Mouse (Mus musculus) kidney, adult 18-20 months (tissue): Measurements from ENCODE around the gene Gm20388.
A peak's percentile ranks its signal among the peaks of the same experiment; 100 is the strongest.

Experiments
- DNase-seq: peaks from one replicate; pipeline ENCODE4 v3.0.0; 2021

Gene Gm20388

GRCm38 (mm10) chr8:122282501-122283355 lies 2372.1 kb downstream of the Gm20388 start:
- DNase-seq = peak; percentile 43

- peak; percentile 68 for DNase-seq
Observed at GRCm38 (mm10) chr8:122283356-122284202, 2372.9 kb downstream of the Gm20388 start.

DNA sequence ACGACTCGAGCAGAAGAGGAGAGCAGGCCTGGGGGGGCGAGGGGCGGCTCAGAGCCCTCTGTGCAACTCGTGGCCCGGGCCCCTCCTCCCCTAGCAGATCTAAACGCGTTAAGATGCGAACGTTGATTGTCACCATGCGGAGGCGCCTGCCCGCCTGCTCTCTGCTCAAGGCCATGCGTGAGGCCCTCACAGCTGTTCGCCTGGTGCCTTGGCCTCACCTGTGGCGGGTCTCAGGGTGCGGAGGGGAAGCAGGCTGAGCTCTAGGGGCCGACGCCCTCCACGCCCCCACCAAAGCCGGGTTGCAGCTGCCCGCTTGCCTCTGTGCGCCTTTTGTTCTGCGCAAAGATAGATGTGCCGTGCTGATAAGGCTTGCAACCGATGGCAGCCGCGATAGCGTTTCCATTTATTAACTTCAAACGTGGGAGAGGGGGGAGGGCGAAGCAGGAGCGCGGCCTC lies 2373.6 kb downstream of the Gm20388 start:
- DNase-seq = peak; percentile 61

DNA sequence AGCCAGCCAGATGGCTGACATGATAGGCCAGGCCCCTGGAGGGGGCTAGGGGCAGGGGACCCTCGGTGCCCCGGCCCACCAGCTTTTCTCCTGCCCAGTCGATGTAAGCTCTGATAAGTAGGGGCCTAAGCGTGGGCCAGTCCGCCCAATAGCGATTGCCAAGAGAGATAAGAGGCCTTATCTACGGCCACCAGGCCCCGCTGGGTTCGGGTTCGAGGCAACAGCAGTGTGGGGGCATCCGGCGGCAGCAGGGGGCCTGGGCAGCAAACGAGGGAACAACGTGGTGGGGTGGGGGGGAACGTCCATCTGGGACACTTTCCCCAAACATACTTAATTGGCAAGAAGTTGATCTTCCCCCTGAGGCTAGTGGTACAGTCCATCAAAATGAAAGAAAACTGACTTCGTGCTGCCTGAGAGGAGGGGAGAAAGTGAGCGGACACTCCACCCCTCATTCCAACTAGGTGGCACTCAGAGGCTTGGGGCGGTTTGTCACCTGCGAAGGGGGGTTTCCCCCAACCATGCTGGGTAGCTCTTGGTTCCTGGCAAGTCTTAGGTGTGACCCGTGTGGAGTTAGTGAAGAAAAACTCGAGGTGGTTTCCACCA lies 2374.1 kb downstream of the Gm20388 start:
- DNase-seq = peak; percentile 19

DNA sequence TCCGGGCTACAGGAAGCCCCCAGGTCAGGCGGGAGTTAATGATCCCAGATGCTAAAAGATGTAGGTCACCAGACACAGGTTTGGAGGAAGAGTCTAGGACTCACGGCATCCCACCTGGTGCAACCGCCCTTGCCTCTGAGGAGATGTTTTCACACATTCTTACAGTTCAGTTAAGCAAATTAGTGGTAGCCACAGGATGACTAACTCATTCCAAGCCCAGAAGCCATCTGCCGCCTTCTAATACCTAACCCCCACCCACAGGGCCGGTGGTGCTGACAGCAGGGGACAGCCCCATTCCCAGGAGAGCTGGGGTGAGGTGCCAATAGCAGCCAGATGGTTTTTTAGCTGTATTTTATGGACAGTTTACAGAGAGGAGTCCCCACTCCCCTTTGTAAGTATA lies 2375.1 kb downstream of the Gm20388 start:
- no peak for DNase-seq

- no peak for DNase-seq
Observed at GRCm38 (mm10) chr8:122286899-122287298, 2376.3 kb downstream of the Gm20388 start.

GRCm38 (mm10) chr8:122287742-122288141 lies 2377.1 kb downstream of the Gm20388 start:
- no peak for DNase-seq

DNA sequence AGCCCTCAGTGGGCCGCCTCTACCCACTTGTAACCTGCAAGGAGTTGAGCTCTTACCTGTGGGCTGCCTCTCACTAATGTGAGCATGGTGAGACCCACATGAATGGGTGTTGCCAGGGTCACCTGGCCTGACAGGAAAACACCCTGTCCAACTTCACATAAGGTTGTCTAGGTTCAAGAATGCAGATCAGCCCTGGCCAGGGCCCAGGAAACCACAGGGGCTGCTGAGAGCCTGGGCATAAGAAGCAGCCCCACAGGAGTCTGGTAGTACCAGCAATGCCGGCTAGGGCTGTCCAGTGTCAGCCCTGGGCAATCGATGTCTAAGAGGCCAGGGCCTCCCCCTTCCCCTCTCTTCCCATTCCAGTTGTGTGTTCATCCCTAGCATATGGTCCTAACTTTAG lies 2377.7 kb downstream of the Gm20388 start:
- no peak for DNase-seq

DNA sequence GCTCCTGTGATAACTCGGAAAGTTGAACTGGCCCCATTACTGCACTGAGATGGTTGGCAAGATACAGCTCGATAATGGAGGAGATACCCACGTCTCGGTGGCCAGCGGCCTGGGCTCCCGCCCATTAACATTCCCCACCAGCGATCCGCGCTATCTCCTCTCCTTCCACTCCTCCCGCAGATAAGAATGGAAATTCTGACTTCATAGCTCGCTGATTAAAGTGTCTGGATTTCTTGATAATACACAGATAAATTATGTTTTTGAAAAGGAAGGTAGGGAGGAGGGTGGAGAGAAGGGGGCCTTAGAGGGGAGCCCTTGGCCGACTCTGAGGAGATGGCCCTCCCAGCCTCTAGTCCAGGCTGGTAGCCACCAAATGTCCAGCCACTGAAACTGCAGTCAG lies 2380.4 kb downstream of the Gm20388 start:
- no peak for DNase-seq

GRCm38 (mm10) chr8:122291549-122291948 lies 2380.9 kb downstream of the Gm20388 start:
- no peak for DNase-seq

DNA sequence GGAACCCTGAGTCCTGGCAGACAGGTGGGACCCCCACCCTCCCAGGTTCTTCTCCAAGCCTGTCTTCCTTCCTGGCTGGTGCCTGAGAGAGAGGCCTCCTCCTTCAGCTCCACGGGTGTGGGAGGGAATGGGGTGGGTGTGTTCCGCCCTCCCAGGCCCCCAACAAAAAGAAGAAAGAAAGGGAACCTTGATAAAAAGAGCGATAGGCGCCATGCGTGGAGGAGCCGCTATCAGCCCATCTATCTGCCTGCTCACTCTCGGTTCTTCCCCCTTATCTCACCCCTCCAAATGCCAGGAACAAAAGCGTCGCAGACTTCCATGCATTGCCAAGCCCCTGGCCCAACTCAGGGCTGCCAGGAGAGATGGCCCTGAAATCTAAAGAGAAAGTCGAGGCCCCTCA lies 2382.8 kb downstream of the Gm20388 start:
- DNase-seq = no peak

DNA sequence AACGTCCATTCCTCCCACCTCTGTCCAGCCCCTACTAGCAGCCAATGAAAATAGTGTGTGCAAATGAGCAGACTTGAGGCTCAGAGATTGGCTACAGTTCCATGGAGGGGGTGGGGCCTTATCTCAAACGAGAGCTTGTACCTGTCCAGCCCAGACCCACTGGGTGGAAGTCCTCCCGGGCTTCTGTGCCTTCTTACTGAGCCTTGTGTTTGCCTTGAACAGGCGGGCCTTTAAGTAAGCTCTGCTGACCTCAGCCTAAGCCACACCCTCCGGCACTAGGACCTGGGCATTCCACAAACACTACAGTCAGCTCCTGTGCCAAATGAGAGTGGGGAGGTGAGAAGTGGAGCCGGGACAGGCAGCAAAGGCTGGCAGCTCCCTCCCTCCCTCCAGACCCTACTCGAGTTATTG lies 2383.6 kb downstream of the Gm20388 start:
- DNase-seq = peak; percentile 71

DNA sequence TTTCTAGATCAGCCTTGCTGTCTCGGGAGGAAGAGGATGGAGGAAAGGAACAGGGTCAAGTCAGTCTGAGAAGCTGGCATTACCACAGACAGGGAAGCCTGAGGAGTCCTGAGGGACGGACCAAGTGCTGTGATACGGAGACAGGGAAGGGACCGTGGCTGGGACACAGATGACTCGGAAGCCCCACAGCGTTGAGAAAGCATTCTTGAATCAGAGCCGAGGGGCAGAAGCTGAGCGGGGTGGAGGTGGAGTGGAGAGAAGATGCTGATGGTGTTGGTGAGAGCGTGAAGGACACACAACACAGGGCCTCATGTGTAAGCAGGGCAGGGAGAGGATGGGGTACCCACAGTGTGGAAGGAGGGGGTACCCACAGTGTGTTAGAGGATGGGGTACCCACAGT lies 2384.7 kb downstream of the Gm20388 start:
- no peak for DNase-seq

DNA sequence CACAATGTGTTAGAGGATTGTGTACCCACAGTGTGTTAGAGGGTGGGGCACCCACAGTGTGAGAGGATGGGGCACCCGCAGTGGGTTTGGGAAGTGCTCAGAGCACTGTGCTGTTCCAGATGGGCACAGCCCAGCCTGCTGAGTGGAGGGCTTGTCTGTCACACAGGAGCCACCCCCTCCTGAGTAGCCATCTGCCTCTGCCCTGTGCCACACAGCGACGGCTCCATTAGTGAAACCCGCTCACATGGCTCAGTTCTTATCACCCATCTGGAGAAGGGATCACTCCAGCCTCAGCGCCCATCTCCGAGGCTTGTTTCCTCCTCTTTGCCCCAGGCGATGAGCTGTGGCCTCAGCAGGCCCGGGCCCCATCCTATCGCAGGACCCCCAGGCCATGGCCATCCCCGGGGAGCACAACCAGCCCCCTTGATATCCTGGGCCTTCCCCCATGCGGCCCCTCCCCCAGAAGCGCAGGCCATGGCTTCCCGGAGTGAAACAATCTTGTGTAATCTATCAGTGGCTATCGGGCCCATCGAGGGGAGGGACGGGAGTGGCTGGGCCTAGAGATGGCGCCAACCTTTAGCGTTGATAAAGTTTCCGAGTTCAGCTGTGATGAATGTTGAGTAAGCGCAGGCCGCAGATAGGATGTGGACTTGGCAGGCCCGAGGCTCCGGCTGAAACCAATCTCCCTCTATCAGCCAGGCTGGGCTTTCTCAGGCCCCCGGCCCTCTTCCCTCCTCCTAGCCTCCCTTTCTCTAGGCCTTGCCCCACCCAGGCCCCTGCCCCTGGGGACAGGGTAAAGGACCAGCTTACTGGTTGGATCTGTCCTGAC lies 2385.7 kb downstream of the Gm20388 start:
- peak; percentile 10 for DNase-seq

- no peak for DNase-seq
Observed at GRCm38 (mm10) chr8:122299581-122300254, 2389.1 kb downstream of the Gm20388 start.

GRCm38 (mm10) chr8:122301081-122301480 lies 2390.4 kb downstream of the Gm20388 start:
- DNase-seq = no peak

DNA sequence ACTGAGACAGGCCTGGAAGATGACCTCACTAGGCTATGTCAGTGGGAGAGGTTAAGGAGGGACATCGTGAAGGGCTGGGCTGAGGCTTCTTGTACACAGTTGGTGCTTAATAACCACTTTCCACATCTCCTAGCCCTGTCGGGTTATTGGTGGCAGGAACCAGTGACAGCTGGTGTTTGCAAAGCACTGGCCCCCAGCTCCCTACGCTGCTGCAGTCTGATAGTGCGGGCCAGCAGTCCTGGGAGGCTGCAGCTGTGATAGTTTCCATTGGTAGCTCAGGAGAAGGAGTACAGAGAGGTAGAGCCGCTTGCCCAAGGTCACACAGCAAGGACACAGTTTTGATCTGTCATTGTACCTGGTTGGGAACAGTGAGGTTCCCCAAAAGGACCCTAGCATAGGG lies 2391.2 kb downstream of the Gm20388 start:
- DNase-seq = no peak

DNA sequence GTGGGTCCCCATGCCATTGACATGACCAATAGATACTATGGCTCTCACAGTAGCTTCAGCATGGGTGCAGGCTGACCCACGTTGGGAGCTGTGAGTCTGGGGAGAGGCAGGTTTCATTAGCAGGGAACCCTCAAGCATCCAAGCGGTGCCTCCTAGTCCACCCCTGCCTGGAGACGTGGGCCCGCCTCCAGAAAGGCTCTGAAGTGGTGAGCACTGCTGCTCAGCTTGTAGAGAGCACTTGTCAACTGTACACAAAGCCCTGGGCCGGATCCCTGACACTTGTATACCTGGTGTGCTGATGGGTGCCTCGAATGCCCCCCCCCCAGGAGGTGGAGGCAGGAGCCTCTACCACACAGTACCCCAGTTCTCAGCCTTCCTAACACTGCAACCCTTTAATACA lies 2392.8 kb downstream of the Gm20388 start:
- no peak for DNase-seq

DNA sequence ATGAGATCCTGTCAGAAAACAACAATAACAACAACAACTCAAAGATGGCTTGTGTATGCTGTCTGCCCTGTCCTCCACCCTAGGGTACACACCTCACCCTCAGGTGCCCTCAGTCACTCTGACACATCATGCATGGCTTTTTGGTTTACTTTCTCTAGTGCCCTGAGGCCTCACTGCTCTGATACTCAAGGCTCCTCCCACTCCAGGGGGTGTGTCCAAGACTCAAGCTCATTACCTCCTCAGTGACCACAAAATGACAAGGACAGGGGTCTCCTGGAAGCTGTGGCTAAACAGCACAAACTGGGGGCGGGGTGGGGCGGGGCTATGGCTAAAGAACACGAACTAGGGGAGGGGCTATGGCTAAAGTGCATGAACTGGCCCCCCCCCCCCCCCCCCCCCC lies 2393.4 kb downstream of the Gm20388 start:
- DNase-seq = no peak

GRCm38 (mm10) chr8:122306660-122307399 lies 2396.2 kb downstream of the Gm20388 start:
- DNase-seq = peak; percentile 37

DNA sequence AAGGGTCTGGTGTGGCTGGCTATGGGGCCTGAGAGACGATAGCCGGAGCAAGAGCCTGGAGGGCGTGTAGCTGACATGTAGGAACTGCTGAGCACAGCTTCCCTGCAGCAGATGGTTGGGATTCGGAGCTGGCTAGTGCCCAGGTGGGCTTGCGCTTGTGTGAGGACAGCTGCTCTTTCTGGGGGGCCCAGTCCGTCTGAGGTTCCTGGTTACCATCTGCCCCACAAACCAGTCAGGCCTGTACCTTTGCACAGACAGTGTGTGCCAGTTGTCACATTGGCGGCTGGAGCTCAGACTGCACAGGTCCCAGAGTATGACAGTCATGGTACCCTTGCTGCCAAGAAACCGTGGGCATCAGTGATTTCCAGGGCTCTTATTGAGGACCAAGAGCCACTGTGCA lies 2397.2 kb downstream of the Gm20388 start:
- DNase-seq = no peak
